Mouse (Mus musculus): ENCODE data around the gene Ccr1. TPM values are rescaled to one million over a fixed set of nuclear protein-coding genes. Genes with fewer than 3 reads are reported as not detected.

Ccr1 gene
- total RNA-seq, 1 experiment from 2014 or later: 362 TPM

- ATAC-seq (ENCODE audit: extremely low read depth, insufficient number of reproducible peaks, low FRiP score, poor library complexity, severe bottlenecking): peak; percentile 63
These were observed 3.7 kb downstream of the Ccr1 start for GRCm38 (mm10) chr9:123964776-123965175.

DNA sequence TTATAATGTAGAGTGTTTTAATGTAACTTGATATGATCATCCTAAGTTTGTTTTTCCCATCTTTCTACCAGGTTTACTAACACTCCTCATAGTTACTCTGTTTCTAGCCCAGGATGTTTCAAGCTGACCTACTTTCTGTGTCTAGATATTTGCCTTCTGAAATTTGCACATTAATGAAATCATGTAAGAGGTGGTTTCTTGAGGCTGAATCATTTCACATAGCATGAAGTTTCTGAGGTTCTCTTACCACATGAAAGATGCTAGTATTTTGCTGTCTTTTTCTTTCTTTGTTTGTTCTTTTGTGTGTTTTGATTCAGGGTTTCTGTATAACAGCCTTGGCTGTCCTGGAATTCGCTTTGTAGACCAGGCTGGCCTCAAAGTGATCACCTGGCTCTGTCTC lies 8.3 kb downstream of the Ccr1 start:
- ATAC-seq (ENCODE audit: extremely low read depth, insufficient number of reproducible peaks, low FRiP score, poor library complexity, severe bottlenecking): no peak

DNA sequence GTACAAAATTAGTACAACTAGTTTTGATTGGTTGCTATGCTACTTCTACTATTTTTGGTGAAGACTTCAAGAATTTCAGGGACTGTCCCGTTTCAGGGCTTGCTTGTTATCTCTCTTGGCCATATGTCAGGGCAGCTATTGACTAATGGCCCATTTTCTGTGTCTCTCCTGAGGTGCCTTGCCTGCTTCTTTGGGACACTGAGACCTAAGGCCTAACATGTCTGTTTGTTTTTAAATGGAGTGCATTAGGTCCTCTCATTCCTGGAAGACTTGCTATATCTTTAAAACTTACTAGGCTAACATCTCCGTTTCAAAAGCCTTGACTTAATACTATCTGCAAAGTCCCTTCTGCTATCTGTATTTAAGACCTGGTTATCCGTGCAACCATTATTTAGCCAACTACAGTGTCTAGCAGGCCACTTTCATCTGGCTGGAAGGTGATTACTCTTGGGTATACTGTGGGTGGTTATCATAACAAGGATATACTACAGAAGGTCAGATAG lies 10.5 kb downstream of the Ccr1 start:
- ATAC-seq (ENCODE audit: extremely low read depth, insufficient number of reproducible peaks, low FRiP score, poor library complexity, severe bottlenecking): peak; percentile 38; the same call in 1 of the 2 replicates

DNA sequence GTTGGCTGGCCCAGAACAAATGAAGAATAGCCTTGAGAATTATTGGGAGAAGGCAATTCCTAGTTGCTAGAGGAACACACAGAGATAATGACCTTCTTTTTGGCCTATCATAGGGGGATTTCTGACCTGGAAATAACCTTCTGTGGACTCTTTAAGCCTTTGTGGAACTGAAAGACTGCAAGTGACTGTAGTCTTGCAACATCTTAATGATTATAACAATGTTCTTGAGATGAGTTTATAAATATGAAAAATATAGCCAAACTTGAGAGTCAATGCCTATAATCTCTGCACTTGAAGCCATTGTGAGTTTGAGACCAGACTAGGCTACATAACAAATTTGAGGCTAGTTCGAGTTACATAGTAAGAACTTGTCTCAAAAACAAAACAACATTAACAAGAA lies 11.6 kb downstream of the Ccr1 start:
- ATAC-seq (ENCODE audit: extremely low read depth, insufficient number of reproducible peaks, low FRiP score, poor library complexity, severe bottlenecking): no peak

GRCm38 (mm10) chr9:123953551-123953950 lies 14.9 kb downstream of the Ccr1 start:
- ATAC-seq (ENCODE audit: extremely low read depth, insufficient number of reproducible peaks, low FRiP score, poor library complexity, severe bottlenecking): no peak

DNA sequence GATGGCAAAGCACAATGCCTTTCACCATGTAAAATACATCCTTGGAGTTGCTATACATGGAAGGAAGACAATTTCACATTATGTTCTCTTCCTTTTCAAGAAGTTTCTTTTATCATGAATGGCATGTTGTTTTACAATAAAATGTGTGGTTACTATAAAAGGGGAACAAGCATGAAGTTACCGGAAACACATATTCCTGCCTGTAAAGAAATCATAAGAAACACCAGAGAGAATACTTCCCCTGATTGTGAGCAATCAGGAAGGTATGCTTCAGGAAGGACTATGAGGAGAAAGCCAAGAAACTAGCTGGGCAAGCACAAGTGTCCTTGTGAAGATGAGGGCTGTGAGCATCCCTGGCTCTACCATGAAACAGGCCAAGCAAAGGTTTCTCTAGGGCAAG lies 17.3 kb downstream of the Ccr1 start:
- no peak for ATAC-seq (ENCODE audit: extremely low read depth, insufficient number of reproducible peaks, low FRiP score, poor library complexity, severe bottlenecking)

GRCm38 (mm10) chr9:123949432-123949831 lies 19.1 kb downstream of the Ccr1 start:
- ATAC-seq (ENCODE audit: extremely low read depth, insufficient number of reproducible peaks, low FRiP score, poor library complexity, severe bottlenecking): no peak

DNA sequence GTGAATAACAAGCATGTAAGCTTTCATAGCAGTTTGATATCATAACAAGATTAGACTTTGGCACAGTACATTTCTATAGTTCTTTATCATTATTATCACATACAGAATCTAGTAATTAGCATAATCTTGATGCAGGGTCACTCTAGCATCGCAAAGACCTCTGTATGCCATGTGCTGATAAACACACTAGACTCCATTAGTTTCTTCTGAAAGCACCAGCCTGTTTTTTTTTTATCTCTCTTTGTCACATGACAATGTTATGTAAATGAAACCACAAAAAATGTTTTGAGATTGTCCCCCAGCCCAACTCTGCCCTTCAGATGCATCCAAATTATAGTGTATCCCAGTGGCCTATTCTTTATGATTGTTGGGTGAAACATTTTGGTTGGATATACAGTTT lies 20.7 kb downstream of the Ccr1 start:
- no peak for ATAC-seq (ENCODE audit: extremely low read depth, insufficient number of reproducible peaks, low FRiP score, poor library complexity, severe bottlenecking)

- ATAC-seq (ENCODE audit: extremely low read depth, insufficient number of reproducible peaks, low FRiP score, poor library complexity, severe bottlenecking): peak; percentile 64
These were observed 26.5 kb downstream of the Ccr1 start for GRCm38 (mm10) chr9:123942025-123942424.

DNA sequence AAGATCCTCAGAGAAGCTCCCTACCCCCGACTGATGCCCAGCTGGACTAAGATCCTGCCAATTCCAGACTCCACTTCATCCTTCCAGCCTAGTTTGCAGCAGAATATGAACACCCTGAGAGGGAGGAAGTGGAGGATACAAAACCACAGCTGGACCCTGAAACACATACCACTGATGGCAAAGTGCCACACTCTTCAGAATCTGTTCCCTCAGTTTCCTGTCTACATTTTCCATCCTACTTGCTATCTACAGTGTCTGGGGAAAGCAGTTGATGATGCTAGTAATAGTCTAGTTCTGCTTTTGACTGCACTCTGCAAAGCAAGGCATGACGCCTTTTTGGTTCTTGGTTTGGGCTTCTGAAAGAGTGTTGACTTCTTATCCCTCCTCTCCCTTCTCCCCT lies 27.2 kb downstream of the Ccr1 start:
- peak; percentile 36; the same call in 1 of the 2 replicates for ATAC-seq (ENCODE audit: extremely low read depth, insufficient number of reproducible peaks, low FRiP score, poor library complexity, severe bottlenecking)

DNA sequence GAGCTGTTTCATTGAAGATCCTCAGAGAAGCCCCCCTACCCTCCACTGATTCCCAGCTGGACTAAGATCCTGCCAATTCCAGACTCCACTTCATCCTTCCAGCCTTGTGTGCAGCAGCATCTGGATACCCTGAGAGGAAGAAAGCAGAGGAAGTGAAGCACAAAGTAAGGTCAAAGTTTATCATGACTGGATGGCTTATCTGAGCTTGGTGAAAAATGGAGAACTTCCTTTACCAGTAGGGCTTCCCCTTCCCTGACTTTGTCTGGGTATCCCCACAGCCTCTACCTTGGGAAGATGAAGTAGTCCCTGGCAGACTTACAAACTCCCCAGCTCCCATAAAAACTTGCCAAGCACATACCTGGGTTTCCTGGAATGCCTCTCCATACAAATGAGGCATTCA lies 27.9 kb downstream of the Ccr1 start:
- ATAC-seq (ENCODE audit: extremely low read depth, insufficient number of reproducible peaks, low FRiP score, poor library complexity, severe bottlenecking): no peak

- ATAC-seq (ENCODE audit: extremely low read depth, insufficient number of reproducible peaks, low FRiP score, poor library complexity, severe bottlenecking): no peak
These were observed 28.3 kb downstream of the Ccr1 start for GRCm38 (mm10) chr9:123940168-123940567.

DNA sequence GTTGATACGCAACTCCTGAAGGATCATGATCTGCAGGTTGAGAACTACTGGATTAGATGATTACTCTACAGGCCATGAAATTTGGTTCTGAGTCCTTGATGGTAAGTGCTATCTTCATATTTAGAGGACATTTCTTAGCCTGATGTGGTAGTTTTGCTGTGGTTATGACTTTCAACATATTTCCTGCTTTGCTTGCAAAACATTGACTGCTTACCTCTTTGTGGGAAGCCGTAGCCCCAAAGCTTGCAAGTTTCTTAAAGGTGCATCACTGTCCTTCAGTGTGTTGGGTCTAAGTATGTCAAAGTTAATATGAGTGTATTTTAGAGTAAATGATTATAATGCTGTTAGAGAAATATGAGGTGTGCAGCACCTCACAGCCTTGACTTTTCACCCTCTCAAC lies 30.5 kb downstream of the Ccr1 start:
- peak; percentile 38 for ATAC-seq (ENCODE audit: extremely low read depth, insufficient number of reproducible peaks, low FRiP score, poor library complexity, severe bottlenecking)

GRCm38 (mm10) chr9:123936604-123937280 lies 31.8 kb downstream of the Ccr1 start:
- ATAC-seq (ENCODE audit: extremely low read depth, insufficient number of reproducible peaks, low FRiP score, poor library complexity, severe bottlenecking): peak; percentile 68

DNA sequence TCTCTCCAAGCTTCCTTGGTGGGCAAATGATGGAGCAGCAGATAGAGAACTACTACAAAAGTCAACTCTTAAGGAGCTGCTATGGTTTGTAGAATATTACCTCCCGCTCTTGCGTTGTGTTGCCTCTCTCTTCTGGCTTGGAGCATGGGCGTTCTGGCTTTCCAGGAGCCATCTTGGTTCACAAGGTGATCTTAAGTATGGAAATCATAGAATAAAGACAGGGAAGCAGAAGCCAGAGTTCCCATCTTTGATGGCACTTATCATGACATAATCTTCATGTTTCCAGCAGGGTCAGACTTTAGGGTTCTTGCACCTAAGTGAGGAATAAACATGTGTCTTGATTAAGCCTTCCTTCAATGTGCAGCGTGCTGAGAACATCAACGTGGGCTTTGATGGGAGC lies 32.7 kb downstream of the Ccr1 start:
- ATAC-seq (ENCODE audit: extremely low read depth, insufficient number of reproducible peaks, low FRiP score, poor library complexity, severe bottlenecking): no peak

- no peak for ATAC-seq (ENCODE audit: extremely low read depth, insufficient number of reproducible peaks, low FRiP score, poor library complexity, severe bottlenecking)
These were observed 33.1 kb downstream of the Ccr1 start for GRCm38 (mm10) chr9:123935346-123935745.

DNA sequence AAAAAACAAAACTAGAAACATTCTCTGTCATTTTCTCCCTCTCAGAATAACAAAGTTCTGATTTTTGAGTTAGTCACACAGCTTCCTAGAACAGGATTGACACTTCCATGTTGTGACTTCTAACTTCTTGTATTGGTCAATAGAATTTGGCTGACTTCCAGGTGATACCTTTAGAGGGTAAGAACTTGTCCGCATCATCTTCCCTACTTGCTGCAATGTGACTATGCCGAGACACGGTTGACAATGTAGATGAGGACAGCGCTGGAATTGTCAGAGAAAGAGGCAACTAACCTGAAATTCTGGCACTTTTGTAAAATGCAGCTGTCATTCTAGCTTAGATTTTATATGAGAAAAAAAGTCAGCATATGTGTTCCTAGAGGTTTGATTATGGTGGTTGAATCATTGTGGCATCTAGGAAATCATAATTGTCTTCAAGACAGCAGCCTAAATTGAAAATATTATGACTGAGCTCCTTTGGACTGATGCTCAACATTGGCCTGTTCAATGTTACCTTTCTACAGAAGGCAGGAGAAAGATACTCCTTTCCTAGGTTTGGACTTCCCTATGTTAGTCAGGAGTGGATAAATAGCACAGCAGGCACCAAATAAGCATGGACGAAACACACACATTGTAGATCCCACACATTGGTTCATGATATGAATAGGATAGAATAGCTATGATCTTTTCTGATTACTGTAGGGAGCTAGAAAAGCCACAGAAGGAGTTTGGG lies 34.6 kb downstream of the Ccr1 start:
- ATAC-seq (ENCODE audit: extremely low read depth, insufficient number of reproducible peaks, low FRiP score, poor library complexity, severe bottlenecking): no peak

- no peak for ATAC-seq (ENCODE audit: extremely low read depth, insufficient number of reproducible peaks, low FRiP score, poor library complexity, severe bottlenecking)
These were observed 35.4 kb downstream of the Ccr1 start for GRCm38 (mm10) chr9:123932911-123933675.

GRCm38 (mm10) chr9:123931761-123932700 lies 36.5 kb downstream of the Ccr1 start:
- 0 out of 2 replicates have a peak, but pooled peaks have one; percentile 14 for ATAC-seq (ENCODE audit: extremely low read depth, insufficient number of reproducible peaks, low FRiP score, poor library complexity, severe bottlenecking)
